Mouse (Mus musculus): Measurements from ENCODE around the gene Nfia.

The Nfia gene

GRCm38 (mm10) chr4:97838651-97839050 is 66.1 kb downstream of the Nfia start:
- DNase-seq (ENCODE audit: low read depth, low spot score), result no peak

GRCm38 (mm10) chr4:97839406-97840101 is 67.0 kb downstream of the Nfia start:
- no peak for DNase-seq (ENCODE audit: low read depth, low spot score)

- DNase-seq (ENCODE audit: low read depth, low spot score), result no peak
Observed at GRCm38 (mm10) chr4:97840227-97841062, 67.9 kb downstream of the Nfia start.

GRCm38 (mm10) chr4:97841063-97841595 is 68.6 kb downstream of the Nfia start:
- DNase-seq (ENCODE audit: low read depth, low spot score), result no peak

- DNase-seq (ENCODE audit: low read depth, low spot score), result no peak
Observed at GRCm38 (mm10) chr4:97841745-97842144, 69.2 kb downstream of the Nfia start.

- no peak for DNase-seq (ENCODE audit: low read depth, low spot score)
Observed at GRCm38 (mm10) chr4:97843981-97844690, 71.6 kb downstream of the Nfia start.

- no peak for DNase-seq (ENCODE audit: low read depth, low spot score)
Observed at GRCm38 (mm10) chr4:97844899-97845298, 72.4 kb downstream of the Nfia start.

- DNase-seq (ENCODE audit: low read depth, low spot score), result no peak
Observed at GRCm38 (mm10) chr4:97847653-97848052, 75.1 kb downstream of the Nfia start.

GRCm38 (mm10) chr4:97850991-97851390 is 78.5 kb downstream of the Nfia start:
- DNase-seq (ENCODE audit: low read depth, low spot score), result no peak

GRCm38 (mm10) chr4:97851698-97852097 is 79.2 kb downstream of the Nfia start:
- DNase-seq (ENCODE audit: low read depth, low spot score), result no peak

GRCm38 (mm10) chr4:97852626-97853025 is 80.1 kb downstream of the Nfia start:
- no peak for DNase-seq (ENCODE audit: low read depth, low spot score)

GRCm38 (mm10) chr4:97854779-97855178 is 82.2 kb downstream of the Nfia start:
- no peak for DNase-seq (ENCODE audit: low read depth, low spot score)

- no peak for DNase-seq (ENCODE audit: low read depth, low spot score)
Observed at GRCm38 (mm10) chr4:97855712-97856420, 83.3 kb downstream of the Nfia start.

GRCm38 (mm10) chr4:97857549-97857948 is 85.0 kb downstream of the Nfia start:
- no peak for DNase-seq (ENCODE audit: low read depth, low spot score)

GRCm38 (mm10) chr4:97859431-97859830 is 86.9 kb downstream of the Nfia start:
- peak; percentile 27 for DNase-seq (ENCODE audit: low read depth, low spot score)

- DNase-seq (ENCODE audit: low read depth, low spot score), result no peak
Observed at GRCm38 (mm10) chr4:97860376-97860775, 87.8 kb downstream of the Nfia start.

GRCm38 (mm10) chr4:97860791-97861344 is 88.3 kb downstream of the Nfia start:
- no peak for DNase-seq (ENCODE audit: low read depth, low spot score)

- DNase-seq (ENCODE audit: low read depth, low spot score), result no peak
Observed at GRCm38 (mm10) chr4:97862379-97862778, 89.8 kb downstream of the Nfia start.

- DNase-seq (ENCODE audit: low read depth, low spot score), result no peak
Observed at GRCm38 (mm10) chr4:97864276-97864675, 91.7 kb downstream of the Nfia start.

GRCm38 (mm10) chr4:97865410-97865953 is 92.9 kb downstream of the Nfia start:
- DNase-seq (ENCODE audit: low read depth, low spot score), result no peak

GRCm38 (mm10) chr4:97866463-97866862 is 93.9 kb downstream of the Nfia start:
- DNase-seq (ENCODE audit: low read depth, low spot score), result no peak
